Mouse (Mus musculus) forebrain, embryonic 12.5 days (tissue): ENCODE data around the gene Preb. TPM values are rescaled to one million over a fixed set of nuclear protein-coding genes. Genes with fewer than 3 reads are reported as not detected.

ENCODE experiments used
- ATAC-seq: fragments of 200-750 bp; cut with Nextera tagmentation; 2 replicates; pipeline ENCODE4 v1.8.0; 2017; ENCODE audit warnings: moderate TSS enrichment; ENCODE audit not compliant: low FRiP score
- H3K27ac ChIP-seq: fragments of 300-500 bp; sonication (generic); 2 replicates; pipeline ENCODE4 v1.5.1; 2016; ENCODE audit warnings: mild to moderate bottlenecking
- H3K27me3 ChIP-seq: fragments of 300-500 bp; sonication (generic); 2 replicates; pipeline ENCODE4 v1.6.1; 2016; ENCODE audit warnings: mild to moderate bottlenecking
- H3K36me3 ChIP-seq: fragments of 300-500 bp; sonication (generic); replicated peaks from 2 replicates; pipeline ENCODE4 v1.6.1; 2016; ENCODE audit warnings: mild to moderate bottlenecking
- H3K4me1 ChIP-seq: fragments of 300-500 bp; sonication (generic); 2 replicates; pipeline ENCODE4 v1.6.1; 2016
- H3K4me2 ChIP-seq: fragments of 300-500 bp; sonication (generic); 2 replicates; pipeline ENCODE4 v1.6.1; 2016; ENCODE audit warnings: mild to moderate bottlenecking, moderate library complexity
- H3K4me3 ChIP-seq: fragments of 300-500 bp; sonication (generic); replicated peaks from 2 replicates; pipeline ENCODE4 v1.5.1; 2016; ENCODE audit warnings: mild to moderate bottlenecking
- H3K9ac ChIP-seq: fragments of 300-500 bp; sonication (generic); 2 replicates; pipeline ENCODE4 v1.6.1; 2016; ENCODE audit warnings: mild to moderate bottlenecking
- H3K9me3 ChIP-seq: fragments of 300-500 bp; sonication (generic); 2 replicates; pipeline ENCODE4 v1.6.1; 2016
- WGBS: fragments of 180-500 bp; shearing (Covaris S2); methylation state at CpG from one replicate; pipeline ENCODE4 v1.1.7; 2016; 5-methylcytosine and 5-hydroxymethylcytosine counted together
- polyA plus RNA-seq: library from polyadenylated mRNA; unstranded; fragments of >200 nt; fragmentation: Nextera tagmentation; extraction: Ambion mirVana; gene quantifications from 2 replicates; pipeline ENCODE4 v1.2.1, GENCODE M21; 2016

Gene Preb
- polyA plus RNA-seq, 1 experiment from 2014 or later: 133 TPM

DNA sequence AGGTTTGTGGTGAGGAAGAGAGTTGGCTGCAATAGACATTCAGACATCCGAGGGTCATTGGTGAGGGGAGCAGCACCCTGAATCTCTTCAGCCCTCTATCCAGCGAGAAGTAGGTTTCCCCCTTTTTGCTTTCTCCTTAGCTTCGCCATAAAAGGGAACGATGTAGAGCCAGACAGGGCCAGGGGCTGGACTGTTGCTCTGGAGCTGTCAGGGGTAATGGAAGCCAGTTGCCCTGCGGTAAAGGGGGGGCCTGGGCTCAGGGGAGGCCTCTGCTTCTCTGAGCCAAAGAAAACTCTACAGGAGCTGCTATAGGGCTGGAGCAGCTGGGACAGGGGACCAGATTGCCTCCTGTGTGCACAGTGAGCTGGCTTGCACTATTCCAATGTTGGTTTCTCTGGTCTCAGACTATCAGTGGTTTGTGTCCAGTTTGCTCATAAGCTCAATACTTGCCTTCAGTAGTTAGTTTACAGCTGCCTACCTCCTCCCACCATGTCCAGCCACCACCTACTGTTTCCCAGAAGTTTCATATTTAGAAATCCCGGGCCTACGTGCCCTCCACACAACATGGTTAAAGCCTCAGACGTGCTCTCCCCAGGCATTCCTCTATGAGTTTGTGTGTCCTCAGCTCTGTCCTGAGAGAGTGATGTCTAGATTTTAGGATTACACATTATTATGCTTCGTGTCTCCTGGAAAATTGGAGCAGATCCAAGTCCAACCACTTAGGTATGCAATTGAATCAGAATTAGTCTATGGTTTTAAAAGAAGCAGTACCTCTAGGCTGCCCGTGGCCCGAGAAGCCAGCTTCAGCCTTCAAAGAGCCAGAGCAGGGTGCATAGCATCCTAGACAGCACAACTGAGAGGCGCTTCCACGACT, 51.5 kb downstream of the Preb start:
- Histone ChIP-seq H3K9me3 (no peaks in the 10 kb centered on the region), H3K4me2 (peak overlapping the region; percentile 96), H3K36me3 (peaks cover 23% of the 10 kb centered on the region), H3K27me3 (peaks cover 7% of the 10 kb centered on the region), H3K27ac (peak overlapping the region; percentile 81; the same call in 1 of the 2 replicates), H3K4me1 (peaks cover 43% of the 10 kb centered on the region), H3K9ac (peak overlapping the region; percentile 76), H3K4me3 (peak overlapping the region; percentile 78)
- no peak for ATAC-seq
- WGBS: 55% methylated on average over 13 of the region's 13 CpGs

DNA sequence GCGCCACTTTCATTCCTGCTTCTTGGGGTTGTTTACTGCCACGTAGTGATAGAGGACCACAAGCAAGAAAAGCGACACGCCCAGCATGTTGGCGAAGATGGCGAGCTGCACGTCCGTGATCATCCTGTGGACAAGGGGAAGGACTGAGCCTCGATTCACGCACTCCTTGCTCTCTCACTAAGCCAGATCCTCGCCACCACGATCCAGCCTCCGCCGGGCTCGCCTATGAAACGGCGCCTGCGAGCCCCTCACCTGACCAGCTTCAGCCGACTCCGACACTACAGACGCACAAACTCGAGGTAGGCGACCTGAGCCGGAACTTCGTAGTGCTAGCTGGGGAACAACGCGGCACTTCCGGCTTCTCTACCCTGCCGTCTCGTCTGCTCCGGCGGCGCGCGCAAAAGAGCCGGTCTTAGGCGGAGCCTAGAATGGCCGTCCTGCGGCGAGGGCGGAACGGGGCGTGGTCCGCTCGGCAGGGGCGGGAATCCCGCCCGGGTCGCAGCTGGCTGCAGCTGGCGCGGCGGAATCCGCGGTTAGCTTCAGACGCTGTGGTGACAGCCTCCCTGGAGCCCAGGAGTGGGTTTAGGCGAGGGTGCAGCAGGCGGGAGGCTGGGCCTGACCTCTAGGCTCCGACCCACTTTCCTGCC, 52.6 kb downstream of the Preb start, which contains the start of gene Ost4:
Gene Ost4, minus strand, starts transcription at position 376 of the 647 bp plus-strand sequence.
- Histone ChIP-seq H3K9ac (peak within 1 kb of the TSS; percentile 76), H3K4me1 (peaks cover 32% of the 10 kb centered on the region), H3K4me3 (peak within 1 kb of the TSS; percentile 78), H3K9me3 (no peaks in the 10 kb centered on the region), H3K4me2 (peak within 1 kb of the TSS; percentile 96), H3K27ac (peak within 1 kb of the TSS; percentile 81), H3K27me3 (peaks cover 7% of the 10 kb centered on the region), H3K36me3 (peaks cover 34% of the 10 kb centered on the region)
- under 1% methylated on average over 58 of the region's 58 CpGs for WGBS
- ATAC-seq: peak; percentile 96

DNA sequence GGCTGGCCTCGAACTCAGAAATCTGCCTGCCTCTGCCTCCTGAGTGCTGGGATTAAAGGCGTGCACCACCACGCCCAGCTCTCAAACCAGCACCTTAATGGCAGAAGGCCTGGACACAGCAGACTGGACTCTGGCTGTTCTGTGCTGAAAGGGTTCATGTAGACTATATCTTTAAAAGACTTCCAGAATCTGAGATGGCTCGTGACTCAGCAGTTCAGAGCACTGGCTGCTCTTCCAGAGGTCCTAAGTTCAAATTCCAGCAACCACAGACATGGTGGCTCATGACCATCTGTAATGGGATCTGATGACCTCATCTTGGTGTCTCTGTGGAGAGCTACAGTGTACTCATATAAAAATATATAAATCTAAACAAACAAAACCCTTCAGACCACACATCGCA, 58.3 kb downstream of the Preb start:
- no peak overlapping the region for H3K9ac ChIP-seq
- H3K4me1 ChIP-seq: peaks cover 11% of the 10 kb centered on the region
- no peak overlapping the region for H3K4me3 ChIP-seq
- no peak overlapping the region for H3K27ac ChIP-seq
- no peaks in the 10 kb centered on the region for H3K9me3 ChIP-seq
- H3K4me2 ChIP-seq: no peak overlapping the region
- ATAC-seq: no peak
- H3K27me3 ChIP-seq: no peaks in the 10 kb centered on the region
- 91% methylated on average over 5 of the region's 5 CpGs for WGBS
- peaks cover 76% of the 10 kb centered on the region for H3K36me3 ChIP-seq

Other genes starting within 250 kb of the Preb start
- 109 and 134 TPM in 2 replicates for gene Dpysl5, start 248.8 kb downstream of the Preb start, polyA plus RNA-seq
- 58.4 and 60.5 TPM in 2 replicates for gene Mapre3, start 145.7 kb downstream of the Preb start, polyA plus RNA-seq
- gene Tmem214, start 92.3 kb downstream of the Preb start, polyA plus RNA-seq: 52.5 and 56.4 TPM in 2 replicates
- gene Agbl5, start 71.7 kb downstream of the Preb start, polyA plus RNA-seq: 28.8 TPM in 2 replicates
- gene Ost4, start 52.6 kb downstream of the Preb start, polyA plus RNA-seq: 302 and 315 TPM in 2 replicates
- gene Emilin1, start 47.0 kb downstream of the Preb start, polyA plus RNA-seq: 39.1 and 52.4 TPM in 2 replicates
- gene Khk, start 38.9 kb downstream of the Preb start, polyA plus RNA-seq: 4.7 and 7.7 TPM in 2 replicates
- 6.4 and 7.3 TPM in 2 replicates for gene Cgref1, start 14.8 kb downstream of the Preb start, polyA plus RNA-seq
- gene Tcf23, start 8.3 kb upstream of the Preb start, polyA plus RNA-seq: not detected in 2 replicates
- gene Atraid, start 88.0 kb upstream of the Preb start, polyA plus RNA-seq: 96.6 and 100 TPM in 2 replicates
- gene Slc5a6, start 88.6 kb upstream of the Preb start, polyA plus RNA-seq: 11.1 and 12.1 TPM in 2 replicates
- 45.4 and 54.1 TPM in 2 replicates for gene Cad, start 94.4 kb upstream of the Preb start, polyA plus RNA-seq
- gene Dnajc5g, start 145.9 kb upstream of the Preb start, polyA plus RNA-seq: not detected in 2 replicates
- gene Slc30a3, start 147.9 kb upstream of the Preb start, polyA plus RNA-seq: 2.3 and 2.9 TPM in 2 replicates
- not detected in 2 replicates for gene Trim54, start 156.4 kb upstream of the Preb start, polyA plus RNA-seq
- gene Ucn, start 178.5 kb upstream of the Preb start, polyA plus RNA-seq: not detected in 2 replicates
- 47.0 and 47.2 TPM in 2 replicates for gene Mpv17, start 193.9 kb upstream of the Preb start, polyA plus RNA-seq
- 1.7 and 2.1 TPM in 2 replicates for gene Gm29609, start 219.6 kb upstream of the Preb start, polyA plus RNA-seq
- gene Gtf3c2, start 219.8 kb upstream of the Preb start, polyA plus RNA-seq: 102 and 110 TPM in 2 replicates
- gene Snx17, start 232.9 kb upstream of the Preb start, polyA plus RNA-seq: 138 and 141 TPM in 2 replicates
- 65.0 and 72.0 TPM in 2 replicates for gene Eif2b4, start 233.1 kb upstream of the Preb start, polyA plus RNA-seq
- 14.3 and 17.7 TPM in 2 replicates for gene Zfp513, start 241.9 kb upstream of the Preb start, polyA plus RNA-seq